Mouse (Mus musculus): ENCODE results near the gene Nfyb.

Gene Nfyb

GRCm38 (mm10) chr10:82779831-82780230, 15.9 kb upstream of the Nfyb start:
- DNase-seq (ENCODE audit: low spot score) = no peak

GRCm38 (mm10) chr10:82778791-82779549, 15.0 kb upstream of the Nfyb start:
- no peak for DNase-seq (ENCODE audit: low spot score)

GRCm38 (mm10) chr10:82777886-82778285, 13.9 kb upstream of the Nfyb start:
- DNase-seq (ENCODE audit: low spot score) = peak; percentile 65

GRCm38 (mm10) chr10:82777075-82777474, 13.1 kb upstream of the Nfyb start:
- DNase-seq (ENCODE audit: low spot score) = no peak

- DNase-seq (ENCODE audit: low spot score) = no peak
These were observed 10.9 kb upstream of the Nfyb start for GRCm38 (mm10) chr10:82774841-82775240.

GRCm38 (mm10) chr10:82771595-82772170, 7.7 kb upstream of the Nfyb start:
- no peak for DNase-seq (ENCODE audit: low spot score)

- no peak for DNase-seq (ENCODE audit: low spot score)
These were observed 6.8 kb upstream of the Nfyb start for GRCm38 (mm10) chr10:82770713-82771112.

GRCm38 (mm10) chr10:82768901-82769300, 5.0 kb upstream of the Nfyb start:
- no peak for DNase-seq (ENCODE audit: low spot score)

GRCm38 (mm10) chr10:82762756-82763681, 925 bp downstream of the Nfyb start:
- DNase-seq (ENCODE audit: low spot score) = peak; percentile 54

- DNase-seq (ENCODE audit: low spot score) = no peak
These were observed 2.7 kb downstream of the Nfyb start for GRCm38 (mm10) chr10:82761037-82761811.

- DNase-seq (ENCODE audit: low spot score) = no peak
These were observed 4.2 kb downstream of the Nfyb start for GRCm38 (mm10) chr10:82759706-82760105.

GRCm38 (mm10) chr10:82758878-82759277, 5.1 kb downstream of the Nfyb start:
- DNase-seq (ENCODE audit: low spot score) = no peak

- DNase-seq (ENCODE audit: low spot score) = no peak
These were observed 5.6 kb downstream of the Nfyb start for GRCm38 (mm10) chr10:82758368-82758767.

GRCm38 (mm10) chr10:82757341-82757740, 6.6 kb downstream of the Nfyb start:
- no peak for DNase-seq (ENCODE audit: low spot score)

- DNase-seq (ENCODE audit: low spot score) = no peak
These were observed 7.5 kb downstream of the Nfyb start for GRCm38 (mm10) chr10:82756466-82756865.

GRCm38 (mm10) chr10:82755213-82755890, 8.6 kb downstream of the Nfyb start:
- DNase-seq (ENCODE audit: low spot score) = no peak

GRCm38 (mm10) chr10:82754642-82755041, 9.3 kb downstream of the Nfyb start:
- DNase-seq (ENCODE audit: low spot score) = no peak

GRCm38 (mm10) chr10:82752921-82753320, 11.0 kb downstream of the Nfyb start:
- no peak for DNase-seq (ENCODE audit: low spot score)

- no peak for DNase-seq (ENCODE audit: low spot score)
These were observed 13.2 kb downstream of the Nfyb start for GRCm38 (mm10) chr10:82750778-82751177.

GRCm38 (mm10) chr10:82746988-82747850, 16.7 kb downstream of the Nfyb start:
- DNase-seq (ENCODE audit: low spot score) = no peak

All from yolk sac, embryonic 10.5 days (tissue).